Mouse (Mus musculus) kidney, postnatal 10 days (tissue): ENCODE data around the gene Rbms3.

ENCODE experiments used
- DNase-seq: peaks from one replicate; pipeline ENCODE4 v3.0.0; 2021; ENCODE audit warnings: mixed read lengths

The Rbms3 gene

DNA sequence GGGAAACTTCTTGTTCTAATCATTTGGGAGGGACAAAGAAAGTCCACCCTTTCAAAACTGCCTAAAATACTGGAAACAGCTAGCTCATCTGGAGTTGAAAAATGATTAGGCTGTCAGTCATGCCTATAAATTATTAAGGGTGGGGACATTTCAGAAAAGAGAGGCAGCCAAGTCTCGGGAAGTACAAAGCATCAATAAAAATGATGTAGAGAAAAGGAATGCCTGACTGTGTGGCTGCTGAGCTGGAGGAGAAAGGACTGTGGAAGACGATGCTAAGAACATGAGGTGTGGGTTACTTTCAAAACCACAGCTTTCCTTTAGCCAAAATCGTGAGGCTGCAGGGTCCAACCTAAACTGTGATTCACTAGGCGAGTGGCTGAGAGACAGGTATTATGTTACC is 1037.2 kb downstream of the Rbms3 start:
- DNase-seq: no peak

DNA sequence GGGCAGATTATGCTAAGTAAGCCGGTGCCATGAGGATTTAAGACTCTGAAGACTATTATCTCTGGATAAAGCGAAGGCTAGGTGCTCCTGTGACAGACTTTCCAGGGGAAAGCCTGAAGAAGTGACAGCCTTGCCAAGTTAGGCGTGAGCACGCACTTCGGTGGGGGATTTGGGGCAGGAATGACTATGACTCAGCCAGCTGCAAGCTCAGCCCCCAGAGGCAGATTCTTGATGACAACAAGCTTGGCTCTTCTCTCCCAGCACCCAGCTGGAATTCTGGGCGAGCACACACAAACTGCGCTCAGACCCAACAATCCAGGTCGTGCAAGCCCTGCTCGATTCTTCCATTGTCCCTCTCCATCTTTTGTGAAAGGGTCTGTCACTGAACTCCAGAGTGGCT is 1038.6 kb downstream of the Rbms3 start:
- DNase-seq: no peak

DNA sequence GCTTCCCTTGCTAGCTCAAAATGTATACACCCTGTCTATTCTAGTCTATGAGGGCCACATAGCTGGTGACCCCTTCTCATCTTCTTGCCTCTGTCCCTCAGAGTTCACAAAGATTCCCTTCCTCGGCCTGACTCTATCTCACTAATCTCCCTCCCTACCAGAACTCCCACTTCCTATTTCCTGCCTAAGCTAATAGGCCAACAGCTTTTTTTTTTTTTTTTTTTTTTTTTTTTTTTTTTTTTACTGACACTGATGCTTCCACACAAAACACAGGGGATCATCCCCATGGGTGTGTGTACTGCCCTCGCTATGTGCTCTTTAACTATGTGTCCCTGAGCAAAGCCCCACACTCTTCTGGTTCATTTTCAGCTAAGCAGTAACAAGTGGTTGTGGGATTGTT is 1060.0 kb downstream of the Rbms3 start:
- DNase-seq: no peak

DNA sequence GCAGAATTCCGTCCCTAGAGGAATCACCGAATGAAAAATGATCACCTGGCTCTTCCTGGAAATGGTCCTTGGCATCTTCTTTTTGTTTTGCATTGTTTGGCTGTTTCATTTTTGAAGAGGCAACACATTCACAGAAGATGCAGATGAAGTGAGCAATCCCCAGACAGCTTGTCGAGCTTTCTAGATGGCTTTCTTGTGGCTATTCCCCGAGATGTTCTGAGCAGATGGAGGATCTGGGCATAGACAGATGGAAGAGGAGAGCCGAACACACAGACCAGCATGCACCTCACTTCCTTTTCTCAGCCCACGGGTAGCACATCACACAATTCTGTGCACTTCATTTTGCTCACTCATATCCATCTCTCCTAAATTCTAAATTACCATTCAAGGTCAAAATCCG is 1063.0 kb downstream of the Rbms3 start:
- DNase-seq: no peak

DNA sequence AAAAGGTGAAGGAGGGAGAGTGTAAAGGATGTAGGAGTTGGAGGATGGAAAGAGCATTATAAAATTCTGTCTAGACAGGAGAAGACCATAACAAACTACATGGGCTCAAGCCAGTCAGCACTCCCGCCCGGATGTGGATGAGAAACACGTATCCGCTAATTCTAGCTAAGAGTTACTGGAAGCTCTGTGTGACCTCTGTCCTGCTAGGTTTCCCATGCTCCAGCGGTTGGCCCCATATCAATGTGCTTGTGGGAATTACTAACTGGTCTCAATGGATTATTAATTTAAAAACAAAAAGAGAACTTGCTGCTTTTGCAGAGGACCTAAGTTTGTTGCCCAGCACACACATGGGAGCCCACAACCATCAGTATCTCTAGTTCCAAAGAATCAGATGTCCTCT is 1071.9 kb downstream of the Rbms3 start:
- no peak for DNase-seq

DNA sequence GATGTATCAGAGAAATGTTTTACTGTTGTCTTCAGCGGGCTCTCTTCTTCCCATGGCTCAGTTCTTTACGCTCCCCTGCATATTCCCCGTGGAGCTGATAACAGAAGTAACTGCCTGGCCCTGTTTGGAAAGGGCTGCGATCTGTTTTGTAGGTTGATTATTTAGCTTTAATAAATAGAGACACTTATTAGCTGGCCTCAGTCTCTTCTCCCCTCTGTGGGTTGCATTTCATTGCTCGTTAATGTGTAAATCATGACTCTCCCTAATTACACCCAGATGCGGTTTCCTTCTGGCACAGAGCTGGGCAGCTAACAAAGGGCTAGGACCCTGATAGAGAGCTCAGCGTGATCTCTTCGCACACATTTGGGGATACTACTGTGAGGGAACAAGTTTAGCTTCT is 1073.1 kb downstream of the Rbms3 start:
- no peak for DNase-seq

DNA sequence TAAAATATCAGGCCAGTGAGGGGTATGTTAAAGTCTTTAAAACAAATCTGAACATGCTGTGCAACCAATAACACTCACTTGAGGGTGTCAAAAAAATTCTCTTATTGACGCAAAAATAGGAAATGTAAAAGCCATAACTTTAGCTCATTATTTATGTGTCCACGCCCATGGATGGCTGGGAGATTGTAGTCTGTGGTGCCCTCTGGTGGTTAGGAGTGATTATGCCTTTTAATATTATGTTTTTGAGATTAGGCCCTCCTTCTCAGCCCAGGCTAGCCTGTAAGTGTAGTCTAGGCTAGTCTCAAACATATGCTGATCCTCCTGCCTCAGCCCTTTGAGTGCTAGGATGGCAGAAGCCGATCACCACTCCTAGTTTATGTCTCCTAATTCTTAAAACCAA is 1076.5 kb downstream of the Rbms3 start:
- DNase-seq: no peak

DNA sequence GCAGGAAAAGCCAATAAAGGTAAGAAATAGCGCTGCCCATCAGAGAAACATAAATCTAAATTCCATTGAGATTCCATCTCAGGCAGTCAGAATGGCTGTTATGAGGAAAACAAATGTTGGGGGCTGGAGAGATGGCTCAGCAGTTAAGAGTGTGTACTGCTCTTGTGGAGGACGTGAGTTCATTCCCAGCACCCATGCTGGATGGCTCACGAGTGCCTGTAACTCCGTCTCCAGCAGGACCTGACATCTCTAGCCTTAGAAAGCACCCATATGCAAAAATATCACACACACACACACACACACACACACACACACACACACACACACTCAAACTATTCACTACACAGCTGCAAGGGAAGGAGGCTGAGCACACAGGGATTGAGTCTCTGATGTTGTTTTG is 1083.6 kb downstream of the Rbms3 start:
- no peak for DNase-seq

DNA sequence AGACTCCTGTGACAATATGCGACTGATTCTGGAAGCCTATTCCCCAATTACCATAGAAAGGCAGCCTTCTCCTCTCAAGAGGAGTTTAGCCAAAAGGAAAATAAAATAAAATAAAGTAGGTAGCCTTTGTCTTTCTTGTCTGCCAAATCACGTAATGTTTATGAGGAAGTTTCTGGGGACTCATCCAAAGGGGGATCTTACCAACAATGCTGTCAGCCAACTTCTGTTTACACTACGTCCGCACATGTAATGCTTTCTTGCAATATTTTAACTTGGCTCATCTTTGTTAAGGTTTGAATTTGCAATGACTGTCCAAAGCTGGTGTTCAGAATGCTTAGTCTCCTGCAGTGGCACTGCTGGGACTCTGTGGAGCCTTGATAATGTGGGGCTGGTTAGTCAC is 1086.9 kb downstream of the Rbms3 start:
- DNase-seq: no peak

DNA sequence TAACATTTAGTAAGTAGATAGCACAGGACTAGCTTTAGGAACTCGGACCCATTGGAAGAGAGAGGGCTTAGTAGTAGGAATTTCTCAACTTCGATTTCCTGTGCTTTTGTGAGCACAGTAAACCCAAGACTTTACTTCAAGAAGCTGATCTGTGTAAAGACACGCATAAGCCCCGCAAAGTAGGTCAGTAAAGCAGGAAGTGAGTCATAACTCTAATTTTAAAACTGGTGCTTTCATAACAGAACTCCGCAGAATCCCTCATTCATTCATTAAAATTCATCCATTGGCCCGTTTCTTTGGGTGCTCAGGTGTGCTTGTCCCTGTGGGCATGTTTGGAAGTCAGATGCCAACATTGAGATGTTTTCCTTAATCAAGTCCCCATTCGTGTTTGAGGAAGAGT is 1087.7 kb downstream of the Rbms3 start:
- no peak for DNase-seq

DNA sequence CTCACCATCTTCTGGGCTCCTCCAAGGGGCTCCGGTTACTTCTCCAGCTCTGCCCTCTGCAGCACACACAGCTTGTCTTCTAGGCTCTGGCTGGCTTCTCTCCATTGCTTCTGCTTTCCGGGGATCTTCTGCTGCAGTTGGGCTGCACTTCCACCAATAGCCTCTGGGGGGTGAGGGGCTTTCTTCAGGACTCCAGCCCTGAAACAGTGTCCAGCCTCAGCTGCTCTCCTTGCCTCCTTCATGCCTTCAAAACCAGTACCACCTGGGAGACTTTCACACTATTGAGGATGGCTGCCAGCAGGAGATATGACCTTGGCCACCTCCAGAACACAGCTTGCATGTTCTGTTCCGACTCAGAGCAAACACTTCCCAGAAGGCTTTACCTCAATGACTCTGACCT is 1094.0 kb downstream of the Rbms3 start:
- peak; percentile 20 for DNase-seq

DNA sequence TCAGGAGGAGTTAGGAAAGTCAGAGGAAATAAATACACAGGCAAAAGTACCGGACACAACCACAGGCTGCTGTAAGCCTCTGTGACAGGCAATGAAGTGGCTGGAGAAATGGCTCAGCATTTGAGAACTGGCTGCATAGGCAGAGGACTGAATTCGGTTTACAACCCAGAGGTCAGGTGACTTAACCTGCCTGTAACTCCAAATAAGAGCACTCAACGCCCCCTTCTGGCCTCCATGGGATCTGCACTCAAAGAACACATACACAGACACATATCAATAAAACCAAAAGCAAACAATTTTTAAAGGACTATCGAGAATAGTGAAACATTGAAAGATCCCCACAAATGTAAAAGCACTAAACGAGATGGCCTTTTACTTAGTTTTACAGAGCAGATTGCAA is 1096.3 kb downstream of the Rbms3 start:
- DNase-seq: no peak

DNA sequence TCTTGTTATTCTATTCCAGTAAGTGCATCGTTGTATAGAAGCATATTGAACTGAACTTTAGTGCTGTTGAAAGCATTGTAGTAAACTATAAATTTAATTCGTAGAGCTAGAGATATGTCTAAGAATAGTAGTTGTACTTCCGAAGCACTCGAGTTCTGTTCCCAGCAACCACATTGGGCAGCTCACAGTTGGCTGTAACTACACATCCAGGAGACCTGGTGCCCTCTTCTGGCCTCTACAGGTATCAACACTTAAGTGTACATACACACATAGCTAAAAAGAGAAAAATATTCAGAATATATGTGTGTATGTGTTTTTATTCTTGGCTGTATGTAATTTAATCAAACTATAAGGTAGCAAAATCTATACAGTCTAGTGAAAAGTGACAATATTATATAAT is 1098.6 kb downstream of the Rbms3 start:
- no peak for DNase-seq

DNA sequence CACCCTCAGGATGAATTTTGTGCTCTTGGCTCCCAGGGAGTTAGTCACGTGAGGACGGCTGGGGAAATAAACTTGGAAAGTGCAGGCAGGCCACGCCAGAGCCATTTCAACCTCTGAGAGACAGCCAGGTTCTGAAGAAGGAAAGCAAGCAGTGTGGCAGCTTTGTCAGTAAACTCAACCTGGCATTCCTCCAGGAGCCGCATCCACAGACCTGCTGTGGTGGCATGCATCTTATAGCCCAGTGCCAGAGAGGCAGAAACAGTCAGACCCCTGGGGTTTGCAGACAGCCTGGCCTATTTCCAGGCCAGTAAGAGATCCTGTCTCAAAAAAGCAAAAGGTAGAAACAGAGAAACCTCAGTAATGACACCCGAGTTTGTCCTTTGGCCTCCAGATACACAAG is 1105.3 kb downstream of the Rbms3 start:
- peak; percentile 13 for DNase-seq
